ENCODE assay signal across 9 mouse cellular contexts in the genomic region with DNA sequence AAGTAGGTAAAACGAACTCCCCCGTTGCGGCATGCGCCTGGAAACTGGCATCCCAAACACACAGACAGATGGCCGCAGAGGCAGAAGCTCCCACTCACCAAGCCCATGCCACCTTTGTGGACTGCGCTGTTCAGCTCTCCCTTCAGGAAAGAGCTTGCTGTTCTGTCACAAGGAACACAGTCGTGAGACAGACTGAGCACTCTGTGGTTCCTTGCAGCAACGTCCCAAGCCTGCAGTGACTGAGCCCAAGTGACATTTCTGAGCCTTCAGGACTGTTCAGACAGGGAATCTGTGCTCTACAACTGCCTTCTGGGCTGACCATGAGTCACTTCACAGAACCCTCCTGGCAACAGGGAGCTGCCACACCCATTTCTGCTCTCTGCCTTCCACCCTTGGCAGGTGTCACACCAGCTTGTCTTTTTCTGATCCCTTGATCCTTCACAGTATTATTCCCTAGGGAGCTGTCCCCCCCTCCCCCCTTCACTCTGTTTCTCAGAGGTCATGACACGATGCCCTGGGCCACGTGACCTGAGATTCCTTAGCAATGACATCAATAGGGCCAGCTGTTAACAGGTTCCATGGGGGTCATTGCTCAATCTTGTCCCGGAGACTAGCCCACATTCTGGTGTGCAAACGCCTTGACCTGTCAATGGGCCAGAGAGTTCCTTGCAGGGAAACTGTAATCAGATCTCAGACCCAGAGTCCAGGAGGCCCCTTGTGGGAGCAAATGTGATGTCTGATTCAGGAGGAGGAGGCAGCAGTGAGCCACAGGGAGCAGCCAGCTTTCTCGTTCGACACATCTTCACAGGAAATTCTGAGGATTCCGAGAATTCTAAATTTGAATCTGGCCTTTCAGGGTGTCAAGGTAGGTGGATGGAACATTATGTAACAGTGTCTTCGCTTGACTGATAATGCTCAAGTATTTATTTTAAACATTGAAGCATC. TPM values are rescaled to one million over a fixed set of nuclear protein-coding genes. Genes with fewer than 3 reads are reported as not detected.
DNase-seq lines count a peak whose midpoint lies in the region; ATAC-seq and TF ChIP-seq lines count a peak whose summit lies in the region.
"Had no signal": no experiment of that assay in that cellular context is flagged by ENCODE, and none has a peak within 500 bp of the region (broad histone marks: within the 10 kb centered on the region; RNA-seq: fewer than 3 reads in every experiment).

No protein-coding gene starts in this region.

- TF ChIP-seq CTCF in lung, adult 2 months (IDR thresholded peaks at IDR 0.05; ENCODE audit: insufficient read depth, low read length), result no peak
- 0 out of 2 replicates have a peak, but pooled peaks have one; percentile 14 for TF ChIP-seq CTCF in heart, postnatal 0 days (IDR thresholded peaks at IDR 0.05; ENCODE audit: low read depth)

- 0 out of 2 replicates have a peak, but pooled peaks have one; percentile 46 for TF ChIP-seq EP300 in heart, postnatal 0 days (IDR thresholded peaks at IDR 0.05; ENCODE audit: low read depth)

- H3K27me3 ChIP-seq in heart, postnatal 0 days (ENCODE audit: control insufficient read depth, insufficient read depth, low read length), result no peaks in the 10 kb centered on the region
- H3K27me3 ChIP-seq: liver, embryonic 15.5 days had no signal

- H3K9me3 ChIP-seq in heart, postnatal 0 days (replicated peaks; ENCODE audit: control insufficient read depth, low read length), result no peaks in the 10 kb centered on the region
- H3K9me3 ChIP-seq: liver, embryonic 15.5 days had no signal

- H3K4me1 ChIP-seq in lung, adult 2 months (ENCODE audit: control insufficient read depth, insufficient read depth, low read length), result peaks cover 13% of the 10 kb centered on the region
- peaks cover 15% of the 10 kb centered on the region for H3K4me1 ChIP-seq in heart, postnatal 0 days (ENCODE audit: control insufficient read depth, insufficient read depth)

- DNase-seq in lung, adult 18-20 months, result peak; percentile 76 to 87
- no peak for DNase-seq in lung, adult 2 months
- DNase-seq in adrenal gland, adult 8-10 months, result peak; percentile 62
- peak; percentile 83 for DNase-seq in embryo, embryonic 9.5 days (ENCODE audit: extremely low spot score)
- peak; percentile 70 for DNase-seq in heart, postnatal 0 days (ENCODE audit: low spot score)
- DNase-seq in left cerebral cortex, postnatal 36 days (ENCODE audit: low spot score in 2 of 2), result peak; percentile 73
- DNase-seq in urinary bladder, postnatal 36 days (ENCODE audit: low spot score in 2 of 2), result peak; percentile 47 to 79

- peak overlapping the region; percentile 53 for H3K27ac ChIP-seq in heart, postnatal 0 days (ENCODE audit: low read depth)
- H3K27ac ChIP-seq: liver, embryonic 15.5 days had no signal

- ATAC-seq in heart, postnatal 0 days (ENCODE audit: insufficient read depth, low read depth), result peak; percentile 65
- ATAC-seq in CD4-positive, CD25-positive, alpha-beta regulatory T cell, adult 4 months, result no peak

- 54% methylated on average over 16 of the region's 16 CpGs for WGBS in lung, adult 2 months
- 43% methylated on average over 16 of the region's 16 CpGs for WGBS in heart, postnatal 0 days

- 0 out of 2 replicates have a peak overlapping the region, but pooled peaks have one; percentile 23 for H3K9ac ChIP-seq in heart, postnatal 0 days (replicated peaks; ENCODE audit: low read depth, low read length)
- H3K9ac ChIP-seq: liver, embryonic 15.5 days had no signal

- intact Hi-C loops in left cerebral cortex, postnatal 36 days (cut with DNase I), result loop anchor here (2.0 kb wide), 1 partner anchor 44 kb away; a partner anchor contains a TSS

- no peaks in the 10 kb centered on the region for H3K36me3 ChIP-seq in heart, postnatal 0 days (replicated peaks; ENCODE audit: control insufficient read depth, insufficient read depth, low read length)
- H3K36me3 ChIP-seq: liver, embryonic 15.5 days had no signal

- H3K4me3 ChIP-seq in lung, adult 2 months (replicated peaks; ENCODE audit: extremely low read depth, low read depth, low read length), result no peak overlapping the region
- H3K4me3 ChIP-seq in heart, postnatal 0 days (ENCODE audit: low read depth, low read length), result no peak overlapping the region
- H3K4me3 ChIP-seq: liver, embryonic 15.5 days had no signal

- no peak overlapping the region for H3K4me2 ChIP-seq in heart, postnatal 0 days (ENCODE audit: low read depth, low read length)
- H3K4me2 ChIP-seq: liver, embryonic 15.5 days had no signal

- no peak for TF ChIP-seq POLR2A in lung, adult 2 months (IDR thresholded peaks at IDR 0.05; ENCODE audit: borderline replicate concordance, extremely low read depth, low read depth, low read length)

RNA-seq across cellular contexts. Expression of a gene that starts 39.9 kb away (rescaled TPM):
- 13.6 and 15.1 TPM in 2 replicates for polyA plus RNA-seq in lung, adult 2 months (2012; rRNA removed)
- total RNA-seq in adrenal gland, adult 8-10 months (2022), result 10 to 100 TPM; 41.5 to 55.0 (median 44.9) TPM
- total RNA-seq in heart, postnatal 0 days (2014; rRNA removed; ENCODE audit: low replicate concordance), result 32.2 and 50.4 TPM in 2 replicates
- 34.1 and 35.4 TPM in 2 replicates for polyA plus RNA-seq in heart, postnatal 0 days (2015; fragmentation: Nextera tagmentation; extraction: Ambion mirVana)
- total RNA-seq in left cerebral cortex, postnatal 36 days (2021), result 10 to 100 TPM; 32.4 to 37.5 TPM
- 1 to 10 TPM; 2.6 to 3.7 TPM for polyA plus RNA-seq in CD4-positive, CD25-positive, alpha-beta regulatory T cell, adult 4 months (2017; shearing (Covaris generic))

RNA-seq across cellular contexts. Expression of a gene that starts 44.0 kb away (rescaled TPM):
- polyA plus RNA-seq in lung, adult 2 months (2012; rRNA removed), result 6.5 and 11.4 TPM in 2 replicates
- 100 to 1,000 TPM in 2 of 4 experiments, 10 to 100 TPM in 2; 75.8 to 109 (median 89.6) TPM for total RNA-seq in adrenal gland, adult 8-10 months (2022)
- total RNA-seq in heart, postnatal 0 days (2014; rRNA removed; ENCODE audit: low replicate concordance), result 49.2 and 50.6 TPM in 2 replicates
- polyA plus RNA-seq in heart, postnatal 0 days (2015; fragmentation: Nextera tagmentation; extraction: Ambion mirVana), result 22.8 and 24.6 TPM in 2 replicates
- total RNA-seq in left cerebral cortex, postnatal 36 days (2021), result 100 to 1,000 TPM; 122 to 152 TPM
- polyA plus RNA-seq in CD4-positive, CD25-positive, alpha-beta regulatory T cell, adult 4 months (2017; shearing (Covaris generic)), result 10 to 100 TPM; 14.1 to 18.1 TPM

RNA-seq across cellular contexts. Expression of a gene that starts 50.0 kb away (rescaled TPM):
- polyA plus RNA-seq in lung, adult 2 months (2012; rRNA removed), result 0.64 and 1.2 TPM in 2 replicates
- 100 to 1,000 TPM in 2 of 4 experiments, 10 to 100 TPM in 2; 48.1 to 255 (median 118) TPM for total RNA-seq in adrenal gland, adult 8-10 months (2022)
- 0.08 and 0.15 TPM in 2 replicates for total RNA-seq in heart, postnatal 0 days (2014; rRNA removed; ENCODE audit: low replicate concordance)
- 0.11 and 0.12 TPM in 2 replicates for polyA plus RNA-seq in heart, postnatal 0 days (2015; fragmentation: Nextera tagmentation; extraction: Ambion mirVana)
- total RNA-seq in left cerebral cortex, postnatal 36 days (2021), result 1 to 10 TPM; 1.5 to 1.9 TPM
- polyA plus RNA-seq in CD4-positive, CD25-positive, alpha-beta regulatory T cell, adult 4 months (2017; shearing (Covaris generic)), result under 1 TPM; 0.05 to 0.13 TPM

Comparison
In these comparisons a context has a peak if more than half of its experiments do, and no peak if none do; other contexts are left out.
1. RNA of a gene that starts 50.0 kb away (total RNA-seq): 48.1 to 255 TPM in adrenal gland, adult 8-10 months; 1.5 to 1.9 TPM in left cerebral cortex, postnatal 36 days and 0.08 to 0.15 TPM in heart, postnatal 0 days; every median in the first group is over 10 times any median in the second.